Mouse (Mus musculus): ENCODE measurements around the gene Olfr600.
"Not testable (repeated sequence)": the region's sequence is repeated elsewhere in the genome, so short reads cannot be mapped to it uniquely, and the experiment has no call there.

Gene Olfr600

GRCm38 (mm10) chr7:103349569-103349968 is at the start of gene Olfr600:
Gene Olfr600, minus strand, starts transcription at chr7:103349669.
- no peak for DNase-seq

DNA sequence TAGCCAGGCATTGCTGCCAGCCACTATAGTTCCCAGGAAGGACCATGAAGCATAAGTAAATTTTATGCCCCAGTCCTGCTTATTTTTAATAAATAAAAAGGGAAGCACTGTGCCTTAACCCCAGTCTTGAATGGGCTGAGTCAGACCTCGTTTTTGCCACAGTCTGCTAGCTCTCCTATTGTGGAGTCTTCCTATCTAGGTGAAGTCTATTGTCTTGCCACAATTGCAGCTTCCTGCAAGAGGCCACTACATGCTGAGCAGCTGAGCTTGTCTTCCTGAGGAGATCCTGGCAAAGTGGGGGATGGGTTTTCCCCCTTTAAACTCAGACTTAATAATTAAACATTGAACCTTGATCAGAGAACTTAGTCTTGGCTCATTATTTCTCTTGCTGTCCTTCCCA is 49.5 kb upstream of the Olfr600 start:
- DNase-seq: no peak

- DNase-seq: no peak
These were observed 48.3 kb upstream of the Olfr600 start for GRCm38 (mm10) chr7:103397758-103398157.

- no peak for DNase-seq
These were observed 36.6 kb upstream of the Olfr600 start, which contains the start of gene Olfr603 for GRCm38 (mm10) chr7:103386077-103386476. Gene Olfr603, minus strand, starts transcription at chr7:103386177.

DNA sequence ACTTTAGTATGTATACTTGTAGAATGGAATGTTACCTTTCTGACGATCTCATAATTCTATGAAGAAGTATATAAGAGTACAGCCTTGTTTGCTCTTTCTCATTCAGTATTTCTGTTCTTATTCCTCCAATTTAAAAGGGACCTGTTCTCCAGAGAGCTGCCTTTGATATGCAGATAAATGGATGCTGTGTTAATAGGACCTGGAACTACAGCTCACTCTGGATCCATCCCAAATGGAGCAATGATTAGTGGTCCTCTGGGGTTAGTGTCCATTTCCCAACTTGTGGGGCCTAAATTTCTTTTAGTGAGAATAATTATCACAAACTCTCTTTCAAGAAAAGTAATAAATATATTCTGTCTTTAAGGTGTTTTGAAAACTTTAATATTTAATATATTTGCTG is 13.1 kb upstream of the Olfr600 start, which contains the start of gene Olfr601:
TSS of gene Olfr601 (minus strand) at position 101 of the 400 bp plus-strand sequence.
- DNase-seq: no peak

DNA sequence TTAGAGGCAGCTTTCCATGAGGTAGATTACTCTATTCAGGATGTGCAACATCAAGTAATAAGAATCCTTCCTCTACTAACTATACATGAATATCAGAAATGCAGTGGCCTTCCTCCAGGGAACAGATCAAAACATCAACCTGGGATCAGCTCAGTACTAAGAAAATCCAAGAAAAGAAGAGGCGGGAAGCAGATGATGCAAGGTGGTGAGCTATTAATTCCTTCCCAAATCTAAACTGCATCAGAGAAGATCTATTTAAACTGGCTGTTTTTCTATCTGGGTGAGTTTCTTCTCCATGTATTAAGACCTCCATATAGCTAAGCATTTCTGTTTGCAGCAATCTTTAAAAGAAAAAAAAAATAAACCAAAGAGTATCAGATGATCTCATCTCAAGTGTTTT is 13.9 kb downstream of the Olfr600 start, which contains the start of gene Olfr599:
TSS of gene Olfr599 (plus strand) at position 301 of the 400 bp plus-strand sequence.
- DNase-seq: no peak

GRCm38 (mm10) chr7:103323268-103323667 is 26.2 kb downstream of the Olfr600 start, which contains the start of gene Olfr598:
Gene Olfr598, plus strand, starts transcription at chr7:103323568.
- DNase-seq: no peak

DNA sequence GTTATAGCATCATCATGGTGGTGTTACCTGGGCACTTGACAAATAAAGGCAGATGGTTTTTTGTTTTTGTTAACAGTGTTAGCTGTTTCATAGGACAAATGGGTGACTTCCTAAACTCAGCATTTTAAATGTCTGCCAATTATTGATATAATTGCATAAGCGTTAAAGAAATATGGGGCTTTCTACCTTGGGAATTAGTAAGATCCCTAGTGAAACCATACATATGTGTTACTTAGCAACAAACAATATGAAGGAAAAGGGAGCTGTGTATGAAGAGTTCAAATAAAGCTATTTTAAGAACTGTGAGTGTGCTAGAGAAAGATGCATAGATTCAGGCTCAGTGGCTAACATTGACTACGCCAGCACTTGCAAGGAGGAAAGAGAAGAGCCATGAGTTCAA is 33.5 kb downstream of the Olfr600 start, which contains the start of gene Olfr597:
TSS of gene Olfr597 (plus strand) at position 301 of the 400 bp plus-strand sequence.
- not testable (repeated sequence) for DNase-seq

DNA sequence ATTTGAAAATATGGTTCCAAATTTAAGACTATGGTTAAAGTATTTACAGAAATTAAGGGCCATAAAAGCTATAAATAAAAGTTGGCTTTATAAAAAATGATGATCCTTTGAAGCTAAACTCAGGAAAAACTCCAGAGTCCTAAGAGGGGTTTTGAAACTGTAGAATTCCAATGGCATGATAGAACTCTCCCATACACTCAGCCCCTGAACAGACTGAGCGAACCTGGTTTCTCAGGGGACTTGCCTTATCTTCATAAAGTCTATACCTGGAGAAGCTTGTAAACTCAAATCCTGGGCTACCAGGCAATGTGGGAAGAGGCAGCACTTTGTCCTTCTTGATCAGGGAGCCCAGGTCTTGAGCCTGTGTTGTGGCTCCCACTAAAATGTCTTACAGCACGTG is 44.1 kb downstream of the Olfr600 start, which contains the start of gene Olfr596:
TSS of gene Olfr596 (plus strand) at position 301 of the 400 bp plus-strand sequence.
- DNase-seq: not testable (repeated sequence)

All from right cerebral cortex, postnatal 4 days (tissue).